ENCODE assay signal across 8 mouse cellular contexts in the genomic region with DNA sequence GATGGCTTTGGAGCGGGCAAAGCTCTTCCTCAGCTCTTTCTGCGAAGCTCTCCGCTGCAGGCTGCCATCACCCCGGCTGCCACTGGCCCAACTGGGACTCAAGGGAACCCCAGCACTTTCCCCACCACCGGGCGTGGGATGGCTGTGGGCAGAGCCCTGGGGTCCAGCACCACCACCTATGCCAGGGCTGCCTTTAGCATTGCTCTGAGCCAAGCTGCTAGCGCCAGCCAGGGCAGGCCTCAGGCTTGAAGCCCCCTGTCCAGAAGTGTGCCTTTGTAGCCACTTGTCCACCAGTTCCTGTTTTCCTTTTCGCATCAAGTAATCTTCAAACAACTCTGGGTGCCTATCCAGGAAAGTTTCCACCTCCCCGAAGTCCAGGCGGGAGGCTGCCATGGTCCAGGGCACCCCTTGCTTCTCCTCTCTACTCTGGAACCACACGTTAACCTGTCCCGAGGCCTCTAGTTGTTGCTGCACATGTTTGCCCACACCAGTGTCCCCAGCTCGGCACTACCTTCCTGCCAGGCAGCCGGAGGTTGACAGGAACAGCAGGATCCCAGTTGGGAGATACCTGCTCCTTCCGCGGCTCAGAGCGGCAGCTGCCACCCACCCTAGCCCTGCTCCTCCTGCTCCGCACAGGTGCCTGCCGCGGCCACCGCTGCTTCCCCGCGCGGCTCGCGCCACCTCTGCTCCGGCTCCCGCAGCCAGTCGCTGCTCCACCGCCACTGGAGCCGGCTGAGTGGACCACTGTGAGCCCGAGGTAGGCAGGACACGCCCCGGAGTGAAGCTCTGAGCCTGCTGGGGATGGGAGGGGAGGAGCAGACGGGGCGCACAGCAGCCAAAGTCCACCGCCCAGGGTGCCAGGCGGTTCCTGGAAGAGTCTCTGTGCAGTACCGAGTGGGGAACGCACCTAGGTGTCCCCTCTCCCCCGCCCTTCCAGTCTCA. TPM values are rescaled to one million over a fixed set of nuclear protein-coding genes. Genes with fewer than 3 reads are reported as not detected.
DNase-seq lines count a peak whose midpoint lies in the region; ATAC-seq lines count a peak whose summit lies in the region.

A gene (minus strand): TSS at position 560 of the 942 bp plus-strand sequence.

- peak within 1 kb of the TSS; percentile 86 for H3K4me2 ChIP-seq in heart, embryonic 11.5 days

- no peaks in the 10 kb centered on the region for H3K9me3 ChIP-seq in heart, embryonic 11.5 days (replicated peaks; ENCODE audit: control insufficient read depth, low read length)

- peak within 1 kb of the TSS; percentile 50 for H3K4me3 ChIP-seq in heart, embryonic 11.5 days (ENCODE audit: low read depth, low read length)

- H3K27ac ChIP-seq in heart, embryonic 11.5 days (ENCODE audit: low read depth, low read length): no peak within 1 kb of the TSS

- intact Hi-C loops in heart, postnatal 25 days (cut with DNase I): loop anchor here (10.0 kb wide), 1 partner anchor 84 kb away; no protein-coding TSS in a partner anchor

- peak; percentile 35; the same call in 1 of the 2 replicates for ATAC-seq in heart, embryonic 11.5 days (replicated peaks; ENCODE audit: insufficient number of reproducible peaks, low FRiP score, low TSS enrichment)

- no peaks in the 10 kb centered on the region for H3K36me3 ChIP-seq in heart, embryonic 11.5 days (ENCODE audit: control insufficient read depth, insufficient read depth, low read length)

- H3K9ac ChIP-seq in heart, embryonic 11.5 days (ENCODE audit: low read depth, low read length): peak within 1 kb of the TSS; percentile 61

- no peaks in the 10 kb centered on the region for H3K4me1 ChIP-seq in heart, embryonic 11.5 days (ENCODE audit: control insufficient read depth, insufficient read depth, low read length)

- DNase-seq in heart, adult 18-20 months: peak; percentile 3 to 5
- DNase-seq in heart, postnatal 25 days (ENCODE audit: low spot score): no peak
- peak; percentile 49 to 53 for DNase-seq in adrenal gland, postnatal 36 days
- DNase-seq in kidney, adult 9 months: peak; percentile 80
- peak; percentile 14 to 21 for DNase-seq in lung, adult 18-20 months
- DNase-seq in ovary, adult 18-20 months (ENCODE audit: low spot score): peak; percentile 23
- no peak for DNase-seq in spleen, postnatal 4 days (ENCODE audit: low spot score in 2 of 2)

- peaks cover 16% of the 10 kb centered on the region for H3K27me3 ChIP-seq in heart, embryonic 11.5 days (ENCODE audit: control insufficient read depth, insufficient read depth, low read length)

- WGBS in heart, embryonic 11.5 days (ENCODE audit: insufficient replicate concordance): 15% methylated on average over 41 of the region's 41 CpGs

RNA-seq across cellular contexts. Expression of the gene that starts here (rescaled TPM):
- 1 to 10 TPM; 2.1 to 3.7 TPM for total RNA-seq in heart, adult 18-20 months (2021)
- under 1 TPM; 0.22 to 0.31 TPM for total RNA-seq in heart, postnatal 25 days (2021)
- total RNA-seq in adrenal gland, postnatal 36 days (2021): under 1 TPM; 0.16 to 0.30 TPM
- 0.11 and 0.13 TPM in 2 replicates for polyA plus RNA-seq in heart, embryonic 11.5 days (2014; fragmentation: Nextera tagmentation; extraction: Ambion mirVana)

Comparison
In these comparisons a context has a peak if more than half of its experiments do, and no peak if none do; other contexts are left out.
1. DNase-seq: peak in heart, adult 18-20 months (2 of 2), kidney, adult 9 months (single experiment), lung, adult 18-20 months (2 of 2) and ovary, adult 18-20 months (single experiment); none in heart, postnatal 25 days (single experiment) and spleen, postnatal 4 days (0 of 2).
2. Peak in DNase-seq in adrenal gland, postnatal 36 days; RNA of the gene not detected or under 1 TPM.
3. Peak in ATAC-seq, H3K4me3 ChIP-seq, H3K9ac ChIP-seq and H3K4me2 ChIP-seq in heart, embryonic 11.5 days; RNA of the gene not detected or under 1 TPM.